14 mouse cellular contexts compared by ENCODE assay signal in genomic region chr4:123298226-123298625, GRCm38 (mm10). TPM values are rescaled to one million over a fixed set of nuclear protein-coding genes. Genes with fewer than 3 reads are reported as not detected.
"Had no signal": no experiment of that assay in that cellular context is flagged by ENCODE, and none has a peak within 500 bp of the region (broad histone marks: within the 10 kb centered on the region; RNA-seq: fewer than 3 reads in every experiment).

No protein-coding gene starts in this region.

- H3K4me3 ChIP-seq: layer of hippocampus, adult 2 months; limb, embryonic 12.5 days; liver, embryonic 13.5 days; midbrain, embryonic 13.5 days; stomach, embryonic 15.5 days had no signal

- DNase-seq: liver; liver, embryonic 13.5 days; liver, postnatal 0 days; right cerebral cortex, postnatal 14 days; thymus, adult 2 months; thymus, postnatal 25 days had no signal

- H3K4me2 ChIP-seq: limb, embryonic 12.5 days; liver, embryonic 13.5 days; midbrain, embryonic 13.5 days; stomach, embryonic 15.5 days had no signal

- H3K9ac ChIP-seq: limb, embryonic 12.5 days; liver, embryonic 13.5 days; liver, postnatal 0 days; midbrain, embryonic 13.5 days; stomach, embryonic 15.5 days had no signal

- H3K27me3 ChIP-seq: limb, embryonic 12.5 days; liver, embryonic 13.5 days; midbrain, embryonic 13.5 days; stomach, embryonic 15.5 days had no signal

- ATAC-seq: intestine, postnatal 0 days; liver, postnatal 0 days; lung, postnatal 0 days; midbrain, embryonic 13.5 days had no signal

- H3K4me1 ChIP-seq: limb, embryonic 12.5 days; midbrain, embryonic 13.5 days; stomach, embryonic 15.5 days had no signal

- H3K9me3 ChIP-seq: limb, embryonic 12.5 days; midbrain, embryonic 13.5 days; stomach, embryonic 15.5 days had no signal

- H3K27ac ChIP-seq: layer of hippocampus, adult 2 months; limb, embryonic 12.5 days; liver, embryonic 13.5 days; midbrain, embryonic 13.5 days; stomach, embryonic 15.5 days had no signal

RNA-seq across cellular contexts. Expression of gene Oxct2a, which starts 25.2 kb away (rescaled TPM):
- polyA plus RNA-seq: limb, embryonic 12.5 days; liver, postnatal 0 days; lung, postnatal 0 days; midbrain, embryonic 13.5 days; neural tube, embryonic 14.5 days; stomach, embryonic 15.5 days; urinary bladder, adult 2 months had no signal
